In genomic region chr5:118407451-118407850, GRCm38 (mm10) we compare ENCODE assay signal across 27 mouse cellular contexts.
DNase-seq lines count a peak whose midpoint lies in the region; ATAC-seq and TF ChIP-seq lines count a peak whose summit lies in the region.
"Had no signal": no experiment of that assay in that cellular context is flagged by ENCODE, and none has a peak within 500 bp of the region (broad histone marks: within the 10 kb centered on the region; RNA-seq: fewer than 3 reads in every experiment).

No protein-coding gene starts in this region.

- DNase-seq in midbrain, embryonic 11.5 days (ENCODE audit: low spot score, missing footprints) = no peak
- DNase-seq in midbrain, postnatal 0 days (ENCODE audit: low spot score) = no peak
- DNase-seq in kidney, adult 8-10 months = no peak
- no peak for DNase-seq in thymus, adult 2 months
- DNase-seq in layer of hippocampus, adult 11-12 months (ENCODE audit: low spot score) = no peak
- DNase-seq: adrenal gland, adult 2 months; cerebellum, adult 2 months; cerebellum, postnatal 25 days; gastrocnemius, adult 2 months; heart, postnatal 4 days; kidney, postnatal 36 days; layer of hippocampus, adult 9-11 months; lung, embryonic 14.5 days; right cerebral cortex, postnatal 4 days; thymus, adult 18-20 months had no signal

- TF ChIP-seq POLR2A in bone marrow macrophage, adult 2 months (IDR thresholded peaks at IDR 0.05; ENCODE audit: borderline replicate concordance, low read depth, low read length) = no peak
- no peak for TF ChIP-seq POLR2A in thymus, adult 2 months (IDR thresholded peaks at IDR 0.05; ENCODE audit: control insufficient read depth, extremely low read depth, insufficient read depth, low read length, poor library complexity)

- 42% methylated on average over 11 of the region's 11 CpGs for WGBS in midbrain, embryonic 11.5 days
- WGBS in midbrain, postnatal 0 days = 29% methylated on average over 11 of the region's 11 CpGs
- WGBS in hindbrain, embryonic 15.5 days = 27% methylated on average over 11 of the region's 11 CpGs
- 20% methylated on average over 11 of the region's 11 CpGs for WGBS in midbrain, embryonic 16.5 days
- 97% methylated on average over 11 of the region's 11 CpGs for WGBS in thymus, adult 2 months

- no peak for TF ChIP-seq CTCF in midbrain, postnatal 0 days (IDR thresholded peaks at IDR 0.05)
- no peak for TF ChIP-seq CTCF in bone marrow macrophage, adult 2 months (IDR thresholded peaks at IDR 0.05; ENCODE audit: low read depth, low read length)
- TF ChIP-seq CTCF in thymus, adult 2 months (IDR thresholded peaks at IDR 0.05; ENCODE audit: borderline replicate concordance, control insufficient read depth, extremely low read depth, insufficient read depth, low read length, poor library complexity) = no peak

- H3K9ac ChIP-seq in midbrain, embryonic 11.5 days (ENCODE audit: low read length) = peak overlapping the region; percentile 12; the same call in 1 of the 2 replicates
- no peak overlapping the region for H3K9ac ChIP-seq in midbrain, postnatal 0 days (replicated peaks; ENCODE audit: low read length, poor library complexity, severe bottlenecking)
- H3K9ac ChIP-seq in hindbrain, embryonic 15.5 days = no peak overlapping the region
- peak overlapping the region; percentile 49 for H3K9ac ChIP-seq in midbrain, embryonic 16.5 days (ENCODE audit: low read depth, low read length)
- H3K9ac ChIP-seq: embryonic facial prominence, embryonic 13.5 days; intestine, embryonic 15.5 days; kidney, embryonic 15.5 days; limb, embryonic 13.5 days; liver, embryonic 12.5 days; lung, embryonic 14.5 days had no signal

- no peak overlapping the region for H3K27ac ChIP-seq in midbrain, embryonic 11.5 days (ENCODE audit: low read depth, low read length)
- no peak overlapping the region for H3K27ac ChIP-seq in midbrain, postnatal 0 days (ENCODE audit: low read depth, low read length)
- peak overlapping the region; percentile 93 for H3K27ac ChIP-seq in bone marrow macrophage, adult 2 months (ENCODE audit: insufficient read depth, low read depth, low read length)
- peak overlapping the region; percentile 9 for H3K27ac ChIP-seq in hindbrain, embryonic 15.5 days (replicated peaks)
- peak overlapping the region; percentile 56; the same call in 1 of the 2 replicates for H3K27ac ChIP-seq in midbrain, embryonic 16.5 days (ENCODE audit: low read length)
- H3K27ac ChIP-seq in thymus, adult 2 months (ENCODE audit: control insufficient read depth, insufficient read depth, low read length) = no peak overlapping the region
- H3K27ac ChIP-seq: embryonic facial prominence, embryonic 13.5 days; gastrocnemius, adult 2 months; heart, embryonic 10.5 days; intestine, embryonic 15.5 days; kidney, embryonic 15.5 days; limb, embryonic 13.5 days; liver, embryonic 12.5 days had no signal

- no peaks in the 10 kb centered on the region for H3K36me3 ChIP-seq in midbrain, embryonic 11.5 days (ENCODE audit: control insufficient read depth, insufficient read depth, low read length)
- H3K36me3 ChIP-seq in midbrain, postnatal 0 days (ENCODE audit: insufficient read depth, low read length) = no peaks in the 10 kb centered on the region
- no peaks in the 10 kb centered on the region for H3K36me3 ChIP-seq in hindbrain, embryonic 15.5 days
- no peaks in the 10 kb centered on the region for H3K36me3 ChIP-seq in midbrain, embryonic 16.5 days (ENCODE audit: control insufficient read depth, insufficient read depth, low read length)
- H3K36me3 ChIP-seq in thymus, adult 2 months (ENCODE audit: control insufficient read depth, insufficient read depth, low read length) = no peaks in the 10 kb centered on the region
- H3K36me3 ChIP-seq: embryonic facial prominence, embryonic 13.5 days; heart, embryonic 10.5 days; intestine, embryonic 15.5 days; kidney, embryonic 15.5 days; limb, embryonic 13.5 days; liver, embryonic 12.5 days had no signal

- no peak overlapping the region for H3K4me2 ChIP-seq in midbrain, embryonic 11.5 days
- no peak overlapping the region for H3K4me2 ChIP-seq in midbrain, postnatal 0 days (ENCODE audit: low read depth, low read length, poor library complexity, severe bottlenecking)
- no peak overlapping the region; the same call in 1 of the 2 replicates for H3K4me2 ChIP-seq in hindbrain, embryonic 15.5 days
- H3K4me2 ChIP-seq in midbrain, embryonic 16.5 days (ENCODE audit: low read length) = no peak overlapping the region
- H3K4me2 ChIP-seq: embryonic facial prominence, embryonic 13.5 days; intestine, embryonic 15.5 days; kidney, embryonic 15.5 days; limb, embryonic 13.5 days; liver, embryonic 12.5 days; lung, embryonic 14.5 days had no signal

- ATAC-seq in midbrain, embryonic 11.5 days (ENCODE audit: low FRiP score) = no peak
- ATAC-seq in midbrain, postnatal 0 days (ENCODE audit: low FRiP score) = no peak
- ATAC-seq in hindbrain, embryonic 15.5 days (ENCODE audit: low FRiP score, low read depth) = peak; percentile 51; the same call in 1 of the 2 replicates
- ATAC-seq in midbrain, embryonic 16.5 days = no peak
- ATAC-seq: forebrain, embryonic 14.5 days; intestine, embryonic 15.5 days; liver, embryonic 12.5 days had no signal

- 0 out of 2 replicates have a peak, but pooled peaks cover 2% of the 10 kb centered on the region for H3K27me3 ChIP-seq in midbrain, embryonic 11.5 days (ENCODE audit: control insufficient read depth, insufficient read depth, low read length)
- no peaks in the 10 kb centered on the region for H3K27me3 ChIP-seq in midbrain, postnatal 0 days (ENCODE audit: insufficient read depth, low read length)
- no peaks in the 10 kb centered on the region for H3K27me3 ChIP-seq in hindbrain, embryonic 15.5 days
- H3K27me3 ChIP-seq in midbrain, embryonic 16.5 days (ENCODE audit: control insufficient read depth, insufficient read depth, low read depth, low read length) = no peaks in the 10 kb centered on the region
- H3K27me3 ChIP-seq in thymus, adult 2 months (ENCODE audit: control insufficient read depth, insufficient read depth, low read length) = no peaks in the 10 kb centered on the region
- H3K27me3 ChIP-seq: intestine, embryonic 15.5 days; limb, embryonic 13.5 days had no signal

- H3K4me3 ChIP-seq in midbrain, embryonic 11.5 days (ENCODE audit: low read depth, low read length) = no peak overlapping the region
- no peak overlapping the region for H3K4me3 ChIP-seq in midbrain, postnatal 0 days (ENCODE audit: low read depth, low read length)
- H3K4me3 ChIP-seq in bone marrow macrophage, adult 2 months (ENCODE audit: insufficient read depth, low read length) = peak overlapping the region; percentile 27
- H3K4me3 ChIP-seq in hindbrain, embryonic 15.5 days = no peak overlapping the region
- no peak overlapping the region for H3K4me3 ChIP-seq in midbrain, embryonic 16.5 days (ENCODE audit: low read depth, low read length)
- H3K4me3 ChIP-seq in thymus, adult 2 months (ENCODE audit: control insufficient read depth, insufficient read depth, low read length) = no peak overlapping the region
- H3K4me3 ChIP-seq: embryonic facial prominence, embryonic 13.5 days; erythroblast, embryonic 14.5 days; gastrocnemius, adult 2 months; heart, embryonic 10.5 days; intestine, embryonic 15.5 days; kidney, embryonic 15.5 days; limb, embryonic 13.5 days; liver, embryonic 12.5 days; megakaryocyte, embryonic 14.5 days had no signal

- no peaks in the 10 kb centered on the region for H3K4me1 ChIP-seq in midbrain, embryonic 11.5 days (ENCODE audit: control insufficient read depth, insufficient read depth, low read length)
- H3K4me1 ChIP-seq in midbrain, postnatal 0 days (ENCODE audit: insufficient read depth, low read length) = 0 out of 2 replicates have a peak, but pooled peaks cover 4% of the 10 kb centered on the region
- peaks cover 53% of the 10 kb centered on the region for H3K4me1 ChIP-seq in bone marrow macrophage, adult 2 months (ENCODE audit: control insufficient read depth, insufficient read depth, low read length)
- peaks cover 20% of the 10 kb centered on the region for H3K4me1 ChIP-seq in hindbrain, embryonic 15.5 days (replicated peaks)
- H3K4me1 ChIP-seq in midbrain, embryonic 16.5 days (ENCODE audit: control insufficient read depth, insufficient read depth, low read length) = peaks cover 3% of the 10 kb centered on the region; the same call in 1 of the 2 replicates
- H3K4me1 ChIP-seq in thymus, adult 2 months (replicated peaks; ENCODE audit: control insufficient read depth, insufficient read depth, low read length) = no peaks in the 10 kb centered on the region
- H3K4me1 ChIP-seq: heart, embryonic 10.5 days; kidney, embryonic 15.5 days had no signal

- H3K9me3 ChIP-seq in midbrain, embryonic 11.5 days (ENCODE audit: control insufficient read depth, low read length) = no peaks in the 10 kb centered on the region; the same call in 1 of the 2 replicates
- 0 out of 2 replicates have a peak, but pooled peaks cover 3% of the 10 kb centered on the region for H3K9me3 ChIP-seq in midbrain, postnatal 0 days (ENCODE audit: low read length)
- no peaks in the 10 kb centered on the region for H3K9me3 ChIP-seq in hindbrain, embryonic 15.5 days
- no peaks in the 10 kb centered on the region for H3K9me3 ChIP-seq in midbrain, embryonic 16.5 days (replicated peaks; ENCODE audit: control insufficient read depth, low read length, poor library complexity, severe bottlenecking)
- H3K9me3 ChIP-seq: intestine, embryonic 15.5 days had no signal

Comparison
In these comparisons a context has a peak if more than half of its experiments do, and no peak if none do; other contexts are left out.
1. H3K27ac ChIP-seq: peak in bone marrow macrophage, adult 2 months (single experiment), hindbrain, embryonic 15.5 days (single experiment) and midbrain, embryonic 16.5 days (single experiment); none in midbrain, embryonic 11.5 days (single experiment), midbrain, postnatal 0 days (single experiment) and thymus, adult 2 months (single experiment).
2. H3K9ac ChIP-seq: peak in midbrain, embryonic 11.5 days (single experiment) and midbrain, embryonic 16.5 days (single experiment); none in midbrain, postnatal 0 days (single experiment) and hindbrain, embryonic 15.5 days (single experiment).